ENCODE assay signal across 12 mouse cellular contexts in the genomic region with DNA sequence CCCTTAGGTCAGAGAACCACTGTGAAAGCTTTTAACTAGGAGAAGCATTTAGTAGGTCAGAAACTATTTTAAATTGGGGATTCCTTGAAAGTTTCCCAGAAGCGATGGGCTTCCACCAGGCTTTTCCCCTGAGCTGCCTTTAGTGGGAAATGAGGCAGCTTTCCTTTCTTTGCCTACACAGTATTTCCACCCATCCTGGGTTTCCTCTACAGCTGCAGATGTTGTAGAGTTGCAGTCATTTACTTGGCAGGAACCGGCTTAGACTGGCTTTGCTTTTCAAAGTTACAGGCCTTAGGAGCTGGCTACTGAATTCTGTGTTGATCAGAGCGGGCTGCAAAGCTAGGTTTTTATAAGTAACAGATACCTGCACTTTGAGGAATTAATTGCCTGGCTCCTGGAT. TPM values are rescaled to one million over a fixed set of nuclear protein-coding genes. Genes with fewer than 3 reads are reported as not detected.
DNase-seq lines count a peak whose midpoint lies in the region.
"Not testable (repeated sequence)": the region's sequence is repeated elsewhere in the genome, so short reads cannot be mapped to it uniquely, and the experiment has no call there.
"Had no signal": no experiment of that assay in that cellular context is flagged by ENCODE, and none has a peak within 500 bp of the region (broad histone marks: within the 10 kb centered on the region; RNA-seq: fewer than 3 reads in every experiment).

No protein-coding gene starts in this region.

- peak; percentile 0 for DNase-seq in cerebellum, postnatal 10 days
- peak; percentile 5 for DNase-seq in gastrocnemius, postnatal 10 days
- DNase-seq in heart, adult 8-10 months (ENCODE audit: low spot score) = peak; percentile 49
- peak; percentile 2 for DNase-seq in kidney, adult 18-20 months
- DNase-seq in layer of hippocampus, adult 9-11 months = peak; percentile 1
- peak; percentile 4 to 6 for DNase-seq in left cerebral cortex, postnatal 36 days (ENCODE audit: low spot score in 2 of 2)
- peak; percentile 1 for DNase-seq in right cerebral cortex, postnatal 4 days
- DNase-seq in urinary bladder, postnatal 4 days (ENCODE audit: low spot score in 2 of 2) = peak; percentile 18 to 54

- intact Hi-C loops in left cerebral cortex, postnatal 36 days (cut with DNase I) = not testable (repeated sequence)

RNA-seq across cellular contexts. Expression of gene Gm16434, which starts 5.7 kb away (rescaled TPM):
- total RNA-seq in gastrocnemius, postnatal 10 days (2021) = not detected
- total RNA-seq in heart, adult 8-10 months (2022) = not detected
- not detected for total RNA-seq in left cerebral cortex, postnatal 36 days (2021)
- total RNA-seq: adrenal gland, adult 2 months; left cerebral cortex, adult 18-20 months; MEL; neutrophil, adult 5-6 weeks had no signal

RNA-seq across cellular contexts. Expression of gene Gm3512, which starts 25.7 kb away (rescaled TPM):
- under 1 TPM; 0.19 to 0.59 TPM for total RNA-seq in gastrocnemius, postnatal 10 days (2021)
- under 1 TPM in 2 of 4 experiments, not detected in 2; 0.24 to 0.28 TPM for total RNA-seq in heart, adult 8-10 months (2022)
- total RNA-seq in left cerebral cortex, postnatal 36 days (2021) = 1 to 10 TPM; 1.3 to 2.0 TPM
- total RNA-seq: MEL had no signal

Comparison
In these comparisons a context has a peak if more than half of its experiments do, and no peak if none do; other contexts are left out.
1. Peak in every context shown above with its lines: DNase-seq.